Mouse (Mus musculus): Measurements from ENCODE around the gene Ston1.

The Ston1 gene

DNA sequence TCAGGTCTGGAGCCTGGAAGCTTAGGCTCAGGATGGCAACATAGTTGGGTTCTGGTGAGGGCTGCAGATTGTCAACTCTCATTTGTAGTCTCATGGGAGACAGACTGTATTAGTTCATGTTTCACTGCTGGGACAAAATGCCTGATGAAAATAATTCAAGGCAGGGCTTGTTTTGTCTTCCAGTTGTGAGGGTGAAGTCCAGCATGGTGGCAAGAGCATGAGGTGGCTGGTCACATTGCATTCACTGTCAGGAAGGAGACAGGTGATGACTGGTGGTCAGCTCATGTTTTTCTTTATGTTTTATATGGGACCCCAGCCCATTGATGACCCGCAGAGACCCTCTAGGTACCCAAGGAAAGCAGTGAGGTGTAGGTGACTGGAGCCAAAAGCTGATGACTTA is 25.2 kb downstream of the Ston1 start:
- ATAC-seq (ENCODE audit: insufficient number of reproducible peaks, low FRiP score, low TSS enrichment): no peak

DNA sequence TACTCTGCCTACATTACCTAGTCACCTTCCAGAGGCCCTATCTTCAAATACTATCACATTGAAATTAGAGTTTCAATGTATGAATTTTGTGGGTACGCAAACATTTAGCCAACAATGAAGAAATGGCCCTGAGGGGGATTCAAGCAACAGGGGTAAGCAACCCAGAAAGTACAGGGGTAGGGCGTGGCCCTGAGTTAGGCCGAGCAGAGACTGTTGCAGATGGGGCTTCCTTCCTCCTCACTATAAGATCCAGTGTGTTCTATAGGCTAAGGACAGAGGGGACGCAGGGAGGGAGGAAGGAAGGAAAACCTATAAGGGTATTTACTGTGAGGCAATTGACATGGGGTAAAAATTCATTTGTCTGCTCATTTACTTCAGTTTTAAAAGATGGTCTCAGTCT is 26.9 kb downstream of the Ston1 start:
- ATAC-seq (ENCODE audit: insufficient number of reproducible peaks, low FRiP score, low TSS enrichment): no peak

DNA sequence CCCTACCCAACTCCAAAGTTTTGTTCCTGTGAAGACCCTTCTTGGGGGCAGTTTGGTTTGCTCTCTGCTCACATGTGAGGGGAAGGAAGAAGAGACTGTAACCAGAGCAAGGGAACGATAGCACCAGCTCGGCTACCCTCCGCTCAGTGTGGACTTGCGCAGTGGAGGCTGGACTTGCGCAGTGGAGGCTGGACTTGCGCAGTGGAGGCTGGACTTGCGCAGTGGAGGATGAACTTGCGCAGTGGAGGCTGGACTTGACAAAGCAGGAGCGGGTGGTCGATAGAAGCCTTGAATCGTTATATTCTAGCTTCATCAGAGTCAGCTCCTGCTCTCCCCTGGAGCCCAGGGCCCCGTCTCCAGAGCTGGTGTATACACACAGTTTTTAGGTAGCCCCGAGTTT is 27.9 kb downstream of the Ston1 start:
- no peak for ATAC-seq (ENCODE audit: insufficient number of reproducible peaks, low FRiP score, low TSS enrichment)

DNA sequence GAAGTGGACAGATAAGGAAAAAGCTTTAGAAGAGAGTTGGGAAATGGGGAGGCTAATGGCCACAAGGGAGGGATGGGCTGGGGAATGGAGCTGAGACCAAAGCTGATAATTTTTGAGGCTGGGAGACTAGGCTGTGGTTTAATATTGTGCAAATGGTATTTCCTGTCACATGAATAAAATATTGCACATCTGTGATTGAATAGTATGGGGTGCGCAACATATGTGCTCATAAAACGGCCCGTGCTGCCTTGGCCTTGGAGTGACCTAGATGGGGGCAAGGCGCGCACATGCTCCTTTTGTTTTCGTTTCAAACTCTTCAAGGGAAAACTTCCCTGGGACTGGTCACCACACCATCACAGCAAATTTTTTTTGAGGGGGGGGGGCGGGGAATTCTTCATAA is 28.4 kb downstream of the Ston1 start:
- ATAC-seq (ENCODE audit: insufficient number of reproducible peaks, low FRiP score, low TSS enrichment): no peak

DNA sequence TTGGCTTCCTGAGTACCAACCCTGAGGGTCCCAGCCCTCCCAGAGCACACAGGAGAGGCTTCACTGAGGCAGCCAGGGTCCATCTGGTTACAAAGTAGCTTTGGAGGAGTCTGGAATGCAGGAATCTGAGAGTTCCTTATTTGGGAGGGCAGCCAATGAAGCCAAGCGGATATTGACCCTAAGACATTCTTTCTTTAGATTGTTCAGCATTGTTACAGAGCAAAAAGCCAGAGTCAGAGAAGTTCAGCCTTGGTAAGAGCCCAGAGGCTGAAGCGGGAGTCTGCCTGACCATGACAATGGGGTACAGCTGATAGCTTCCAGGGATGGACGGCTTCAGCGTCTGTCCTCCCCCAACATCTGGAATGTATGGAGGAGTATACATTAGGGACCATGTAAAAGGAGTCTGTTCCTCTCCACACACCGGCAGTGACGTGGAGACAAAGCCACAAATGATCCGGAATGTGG is 28.9 kb downstream of the Ston1 start:
- no peak for ATAC-seq (ENCODE audit: insufficient number of reproducible peaks, low FRiP score, low TSS enrichment)

DNA sequence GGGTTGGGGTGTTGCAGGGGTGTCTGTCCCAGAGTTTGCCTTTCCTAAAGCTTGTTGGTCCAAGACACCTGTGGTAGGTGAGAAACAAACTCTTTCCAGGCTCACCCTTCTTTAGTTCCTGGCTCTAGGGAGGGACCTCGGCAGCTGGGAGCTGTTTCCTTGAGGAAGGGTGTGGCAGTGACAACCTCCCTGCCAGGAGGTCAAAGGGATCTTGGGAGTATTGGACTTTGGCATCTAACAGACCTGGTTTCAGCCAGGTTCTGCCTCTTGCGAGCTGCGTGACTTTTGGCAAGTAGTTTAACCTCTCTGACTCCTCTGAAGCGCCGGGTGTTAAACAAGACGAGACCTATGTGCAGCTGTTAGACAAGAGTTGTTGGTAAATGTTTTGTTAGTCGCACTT is 29.7 kb downstream of the Ston1 start:
- no peak for ATAC-seq (ENCODE audit: insufficient number of reproducible peaks, low FRiP score, low TSS enrichment)

DNA sequence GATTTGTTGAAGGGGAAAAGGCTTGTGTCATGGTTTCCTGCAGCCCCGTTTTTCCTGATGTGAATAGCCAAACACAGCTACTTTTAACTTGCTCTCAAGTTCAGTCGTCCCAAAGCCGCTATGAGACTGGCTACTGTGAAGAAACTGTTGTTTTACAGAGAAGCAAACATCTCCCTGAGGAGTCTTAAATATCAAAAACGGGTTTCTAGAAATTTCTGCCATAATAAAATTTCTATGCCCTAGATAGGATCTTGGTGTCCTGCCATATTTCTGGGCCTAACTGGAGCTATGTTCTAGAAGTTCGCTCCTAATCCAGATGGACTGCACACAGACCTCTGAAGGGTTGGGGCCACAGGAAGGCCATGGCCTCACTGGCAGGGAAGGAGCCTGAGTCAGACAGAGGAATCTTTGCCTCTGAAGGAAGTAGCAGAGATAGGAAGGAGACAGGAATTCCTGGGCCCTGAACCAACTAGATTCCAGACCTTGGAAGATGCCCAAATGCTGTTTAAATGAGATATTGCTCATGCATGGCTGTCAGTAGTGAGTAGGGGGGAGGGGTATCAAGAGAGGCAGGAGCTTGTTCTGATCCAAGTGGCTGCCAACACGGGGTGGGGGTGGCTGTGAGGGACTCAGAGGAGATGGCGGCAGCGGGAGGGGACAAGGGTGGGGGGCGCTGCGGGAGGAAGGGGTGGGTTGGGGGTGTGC is 31.3 kb downstream of the Ston1 start:
- ATAC-seq (ENCODE audit: insufficient number of reproducible peaks, low FRiP score, low TSS enrichment): no peak

DNA sequence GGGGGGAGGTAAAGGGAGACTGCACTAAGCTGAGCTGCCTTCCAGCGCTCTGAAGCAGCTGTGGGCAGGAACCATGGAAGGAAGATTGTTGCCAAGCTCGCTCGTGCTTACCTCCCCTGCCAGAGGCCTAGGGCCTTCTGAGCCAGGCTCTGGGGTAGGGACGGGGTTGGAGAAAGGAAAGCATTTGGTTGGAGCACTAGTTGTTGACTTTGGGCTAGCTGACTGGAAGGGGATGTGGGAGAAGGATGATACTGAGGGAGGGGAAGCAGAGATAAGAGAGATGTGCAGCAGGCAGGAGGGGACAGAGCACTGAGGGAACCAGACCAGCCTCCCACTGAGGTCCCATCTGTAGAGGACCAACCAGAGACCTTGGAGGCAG is 31.9 kb downstream of the Ston1 start:
- ATAC-seq (ENCODE audit: insufficient number of reproducible peaks, low FRiP score, low TSS enrichment): no peak

DNA sequence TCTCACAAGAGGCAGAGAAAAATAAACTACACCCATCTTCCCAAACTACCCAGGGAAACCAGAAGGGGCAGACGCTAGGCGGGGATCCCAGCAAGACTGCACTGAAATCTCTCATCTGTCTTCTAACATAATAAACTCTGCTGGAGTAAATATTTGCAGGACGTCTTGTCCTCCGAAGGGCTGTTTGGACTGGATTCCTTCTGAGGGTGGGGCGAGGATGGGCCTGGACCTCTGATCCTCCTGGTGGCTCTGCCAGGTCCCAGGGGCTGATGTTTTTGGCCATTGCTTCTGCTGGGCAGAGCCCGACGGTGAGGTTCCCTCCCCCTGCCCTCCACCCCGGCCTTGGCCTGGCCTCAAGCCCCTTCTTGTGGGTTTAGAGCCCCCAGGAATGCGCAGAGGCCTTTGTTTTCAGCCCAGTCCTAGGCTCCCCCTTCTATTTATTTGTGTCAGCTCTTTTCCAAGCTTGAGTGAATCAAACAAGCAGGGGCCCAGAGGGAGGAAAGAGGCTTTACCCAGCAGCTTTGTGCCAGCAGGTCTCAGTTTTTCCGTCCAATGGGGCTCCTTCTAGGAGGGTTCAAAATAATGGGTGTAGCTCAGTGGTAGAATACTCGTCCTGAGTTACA is 32.6 kb downstream of the Ston1 start:
- ATAC-seq (ENCODE audit: insufficient number of reproducible peaks, low FRiP score, low TSS enrichment): 0 out of 2 replicates have a peak, but pooled peaks have one; percentile 15

DNA sequence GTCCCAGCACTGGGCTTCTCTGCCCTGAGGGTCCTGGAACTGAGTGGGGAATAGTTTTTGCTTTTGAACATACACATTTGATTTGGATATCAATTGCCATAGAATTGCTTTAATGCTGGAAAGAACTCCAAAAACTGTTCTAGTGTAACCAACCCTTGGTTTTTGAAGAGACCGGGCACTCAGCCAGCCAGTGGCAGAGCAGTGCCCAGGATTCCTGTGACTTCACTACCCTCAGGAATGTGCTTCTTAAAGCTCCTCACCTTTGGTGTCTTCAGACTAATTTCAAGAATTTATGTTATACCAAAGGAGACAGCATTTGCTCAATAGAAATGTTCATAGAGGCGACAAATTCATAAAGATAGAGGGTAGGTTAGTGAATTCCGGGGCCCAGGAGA is 33.1 kb downstream of the Ston1 start:
- no peak for ATAC-seq (ENCODE audit: insufficient number of reproducible peaks, low FRiP score, low TSS enrichment)

DNA sequence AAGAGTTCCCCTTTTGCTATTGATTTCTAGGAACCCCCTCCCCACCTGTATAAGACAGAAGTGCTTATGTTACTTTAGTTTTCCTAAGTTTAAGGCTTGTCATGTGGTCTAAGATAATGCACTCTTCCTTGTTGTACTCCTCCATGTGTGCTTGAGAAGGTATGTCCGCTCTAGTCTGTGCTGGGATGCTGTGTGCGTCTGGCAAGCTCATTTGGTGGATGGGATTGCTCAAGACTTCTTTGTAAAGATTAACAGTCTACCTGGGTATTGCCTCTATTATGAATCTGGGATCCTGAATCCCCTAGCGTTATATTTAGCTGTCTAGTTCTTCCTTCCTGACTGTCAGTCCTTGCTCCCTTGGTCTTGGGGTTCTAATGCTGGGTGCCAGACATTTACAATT is 35.1 kb downstream of the Ston1 start:
- ATAC-seq (ENCODE audit: insufficient number of reproducible peaks, low FRiP score, low TSS enrichment): no peak

DNA sequence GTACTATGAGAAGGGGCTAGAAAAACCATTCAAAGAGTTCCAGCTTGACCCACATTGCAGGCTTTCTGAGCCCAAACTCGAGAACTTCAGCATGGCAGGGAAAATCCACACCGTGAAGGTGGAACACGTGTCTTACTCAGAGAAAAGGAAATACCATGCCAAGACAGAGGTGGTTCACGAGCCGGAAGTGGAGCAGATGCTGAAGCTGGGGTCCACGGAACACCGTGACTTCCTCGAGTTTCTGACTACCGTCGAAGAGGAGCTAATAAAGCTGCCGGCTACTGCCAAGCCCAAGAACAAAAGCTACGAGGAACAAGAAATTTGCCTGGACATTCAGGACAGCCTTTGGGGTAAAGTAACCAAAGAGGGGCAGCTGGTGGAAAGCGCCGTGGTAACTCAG is 38.6 kb downstream of the Ston1 start:
- no peak for ATAC-seq (ENCODE audit: insufficient number of reproducible peaks, low FRiP score, low TSS enrichment)

DNA sequence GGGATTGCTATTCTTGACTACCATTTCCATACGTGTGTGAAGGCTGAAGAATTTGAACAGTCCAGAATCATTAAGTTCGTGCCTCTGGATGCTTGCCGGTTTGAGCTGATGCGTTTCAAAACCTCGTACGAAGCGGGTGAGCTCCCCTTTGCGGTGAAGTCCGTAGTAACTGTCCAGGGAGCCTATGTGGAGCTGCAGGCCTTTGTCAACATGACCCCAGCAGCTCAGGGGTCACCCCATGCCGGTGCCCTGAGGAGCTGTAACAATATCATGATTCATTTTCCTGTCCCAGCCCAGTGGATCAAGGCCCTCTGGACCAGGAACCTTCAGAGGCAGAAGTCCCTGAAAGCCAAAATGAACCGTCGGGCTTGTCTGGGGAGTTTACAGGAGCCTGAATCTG is 39.1 kb downstream of the Ston1 start:
- ATAC-seq (ENCODE audit: insufficient number of reproducible peaks, low FRiP score, low TSS enrichment): no peak

DNA sequence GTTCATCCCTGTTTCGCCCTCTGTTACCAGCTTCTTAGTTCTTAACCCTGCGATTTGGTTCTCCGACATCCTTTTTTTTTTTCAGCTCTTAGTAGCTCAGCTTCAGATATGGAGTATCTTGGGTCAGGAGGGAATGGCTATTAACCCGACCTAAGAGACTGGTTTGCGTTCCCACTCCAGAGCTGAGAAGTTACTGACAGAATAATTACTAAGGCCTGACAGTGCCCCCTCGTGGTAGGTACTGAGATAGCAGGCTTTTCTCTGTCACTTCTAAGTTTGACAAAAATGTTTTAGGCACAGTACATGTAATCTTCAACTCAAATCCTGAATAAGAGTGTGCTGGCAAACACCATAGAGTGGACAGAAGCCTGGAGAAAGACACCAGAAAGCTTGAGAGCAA is 43.5 kb downstream of the Ston1 start:
- ATAC-seq (ENCODE audit: insufficient number of reproducible peaks, low FRiP score, low TSS enrichment): peak; percentile 56; the same call in 1 of the 2 replicates

DNA sequence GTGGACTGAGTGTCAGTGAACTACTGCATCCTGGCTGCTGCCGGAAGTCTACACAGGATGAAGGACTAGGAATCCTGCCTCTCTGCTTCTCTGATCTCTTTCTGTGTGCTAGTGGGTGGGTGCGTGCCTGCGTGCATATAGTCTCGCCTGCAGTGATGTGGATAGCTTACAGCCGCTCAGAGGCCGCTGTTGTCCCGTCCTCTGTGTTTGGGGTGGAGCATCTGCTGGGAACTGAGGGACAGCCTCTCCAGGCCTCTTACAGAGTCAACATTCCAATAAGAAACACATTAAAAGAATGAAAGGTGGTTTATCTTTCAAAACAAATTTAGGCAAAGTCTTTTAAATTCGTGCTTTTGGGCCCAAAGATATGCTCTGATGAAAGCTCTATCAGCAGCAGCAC is 44.4 kb downstream of the Ston1 start:
- no peak for ATAC-seq (ENCODE audit: insufficient number of reproducible peaks, low FRiP score, low TSS enrichment)

DNA sequence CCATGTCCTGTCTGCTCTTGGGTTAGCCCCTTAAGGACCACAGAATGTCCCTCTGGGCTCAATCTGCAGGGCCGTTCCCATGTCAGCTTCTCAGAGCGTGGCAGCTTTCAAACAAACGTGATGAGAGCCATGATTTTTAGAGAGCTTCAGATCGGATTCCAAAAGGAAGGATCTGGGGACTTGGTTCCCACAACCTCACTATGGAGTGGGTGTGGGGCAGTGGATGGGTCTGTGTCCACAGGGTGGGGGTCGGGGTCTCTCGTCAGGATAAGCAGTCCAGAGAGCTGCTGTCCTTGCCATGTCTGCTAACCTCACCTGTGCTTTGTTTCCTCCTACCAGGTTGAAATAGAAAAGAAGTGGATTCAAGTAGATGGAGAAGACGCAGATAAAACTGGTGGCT is 47.4 kb downstream of the Ston1 start:
- ATAC-seq (ENCODE audit: insufficient number of reproducible peaks, low FRiP score, low TSS enrichment): no peak

DNA sequence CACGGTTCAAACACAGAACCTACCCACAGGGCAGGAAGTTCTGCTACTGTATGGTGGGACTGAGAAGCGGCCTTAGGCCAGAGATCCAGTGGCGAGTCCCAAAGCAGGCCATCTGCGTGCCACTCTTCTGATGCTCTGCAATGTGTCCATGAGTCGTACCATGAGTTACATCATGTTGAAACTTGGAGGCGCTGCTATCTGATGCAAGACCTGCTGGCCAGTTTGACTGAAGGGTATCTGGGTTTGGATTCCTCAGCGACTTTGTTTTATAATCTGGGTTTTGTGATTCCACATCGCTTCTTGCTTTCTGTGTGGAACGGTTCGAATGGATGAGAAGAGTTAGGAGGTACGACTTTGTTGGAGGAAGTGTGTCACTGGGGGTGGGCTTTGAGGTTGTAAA is 47.8 kb downstream of the Ston1 start:
- no peak for ATAC-seq (ENCODE audit: insufficient number of reproducible peaks, low FRiP score, low TSS enrichment)

DNA sequence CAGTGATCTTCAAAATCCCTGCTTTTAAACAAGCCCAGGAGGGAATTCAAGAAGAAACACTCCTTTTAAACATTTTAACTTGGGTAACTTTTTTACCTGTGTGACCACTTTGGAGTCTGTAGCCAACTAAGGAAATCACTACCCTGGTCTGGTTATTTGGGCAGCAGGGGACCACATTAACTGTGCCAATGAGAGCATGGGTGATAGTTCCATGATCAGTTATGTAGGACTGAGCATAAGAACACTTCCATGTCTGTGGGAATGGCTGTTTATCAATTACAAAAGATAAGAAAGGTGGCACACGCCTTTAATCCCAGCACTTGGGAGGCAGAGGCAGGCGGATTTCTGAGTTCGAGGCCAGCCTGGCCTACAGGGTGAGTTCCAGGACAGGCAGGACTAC is 49.7 kb downstream of the Ston1 start:
- no peak for ATAC-seq (ENCODE audit: insufficient number of reproducible peaks, low FRiP score, low TSS enrichment)

DNA sequence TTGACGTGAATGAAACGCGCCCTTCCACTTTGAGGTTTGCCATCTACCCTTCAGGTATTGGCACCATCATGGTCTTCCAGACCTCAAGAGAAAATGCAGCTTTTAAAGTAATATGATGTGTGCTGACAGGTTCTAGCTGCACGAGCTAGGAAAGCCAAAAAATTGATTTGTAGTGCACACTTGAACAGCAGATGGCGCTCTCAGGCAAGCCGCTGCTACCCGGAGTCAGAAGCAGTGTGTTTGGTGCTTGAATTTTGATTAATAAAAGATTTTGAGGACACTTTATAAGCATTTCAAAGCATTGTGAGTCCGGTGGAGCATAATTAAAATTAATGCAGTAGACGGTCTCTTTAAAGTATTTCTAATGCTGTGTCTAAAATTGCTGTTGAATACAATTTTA is 54.5 kb downstream of the Ston1 start:
- 0 out of 2 replicates have a peak, but pooled peaks have one; percentile 50 for ATAC-seq (ENCODE audit: insufficient number of reproducible peaks, low FRiP score, low TSS enrichment)

DNA sequence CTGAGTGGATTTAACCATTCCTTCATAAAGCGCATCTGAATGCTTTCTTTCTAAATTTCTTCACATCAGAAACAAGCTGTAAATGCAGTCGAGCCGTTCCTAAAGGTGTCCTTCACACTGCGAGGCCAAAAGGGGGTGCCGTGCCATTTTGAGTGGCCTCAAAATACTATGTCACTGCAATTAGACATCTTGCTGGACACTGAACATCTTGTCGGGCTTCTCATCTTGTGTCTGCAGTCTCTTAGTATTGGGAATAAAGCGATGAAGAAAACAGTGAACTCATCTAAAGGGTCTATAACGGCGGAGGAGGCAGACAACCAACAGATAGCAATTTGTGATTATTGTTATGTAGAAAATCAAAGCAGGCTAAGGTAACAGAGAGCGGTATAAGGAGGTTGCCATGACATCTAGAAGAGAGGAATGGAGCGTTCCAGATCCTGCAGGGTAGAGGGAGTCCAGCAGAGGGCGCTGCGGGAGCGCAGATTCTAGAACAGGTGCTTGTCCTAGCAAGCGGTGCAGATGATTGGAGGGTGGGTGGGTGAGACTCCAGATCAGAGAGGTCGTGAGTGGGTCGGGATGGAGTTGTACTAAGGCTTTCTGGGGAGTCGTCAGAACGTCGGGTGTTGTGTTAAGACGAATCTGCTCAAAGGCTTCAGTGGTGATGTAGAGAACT is 55.4 kb downstream of the Ston1 start:
- ATAC-seq (ENCODE audit: insufficient number of reproducible peaks, low FRiP score, low TSS enrichment): peak; percentile 83

DNA sequence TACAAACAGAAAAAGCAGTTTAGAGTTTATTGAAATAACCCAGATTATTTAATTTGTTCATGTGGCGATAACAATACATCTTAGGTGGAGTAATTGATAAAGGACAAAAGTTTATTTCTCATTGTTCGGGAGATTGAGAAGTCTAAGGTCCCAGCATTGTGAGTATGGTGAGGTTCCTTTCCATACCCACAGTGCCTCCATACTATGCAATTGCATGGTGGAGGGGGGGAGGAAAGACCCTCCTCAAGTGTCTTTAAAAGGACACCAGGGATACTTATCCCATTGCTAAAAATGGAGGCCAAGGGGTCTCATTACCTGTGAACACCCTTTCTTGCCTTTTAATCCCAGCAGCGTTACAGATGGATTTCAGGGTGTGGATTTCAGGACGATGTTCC is 55.9 kb downstream of the Ston1 start:
- ATAC-seq (ENCODE audit: insufficient number of reproducible peaks, low FRiP score, low TSS enrichment): no peak

DNA sequence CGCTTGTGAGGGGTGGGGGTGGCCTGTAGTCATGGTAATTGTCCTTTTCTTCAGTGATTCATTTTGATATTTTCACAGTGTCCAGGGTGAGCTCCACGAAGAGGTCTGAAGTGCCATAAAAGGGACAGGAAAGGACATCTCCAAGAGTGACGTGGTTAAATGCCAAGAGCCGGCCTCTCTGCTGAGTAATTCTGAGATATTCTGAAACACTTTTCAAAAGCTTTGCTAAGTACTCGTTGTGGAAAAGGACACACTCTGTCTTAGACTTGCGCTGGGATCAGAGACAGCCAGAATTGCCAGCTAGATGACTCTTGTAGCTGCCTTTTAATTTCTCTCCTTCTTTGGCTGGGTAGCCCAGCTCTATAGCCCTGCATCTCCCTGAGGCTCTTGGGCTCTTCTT is 61.0 kb downstream of the Ston1 start:
- ATAC-seq (ENCODE audit: insufficient number of reproducible peaks, low FRiP score, low TSS enrichment): no peak

All from cerebellum, adult (tissue).